Mouse (Mus musculus) C2C12 (cell line): ENCODE measurements around the gene Rsph3a. TPM values are rescaled to one million over a fixed set of nuclear protein-coding genes. Genes with fewer than 3 reads are reported as not detected.
"Not testable (repeated sequence)": the region's sequence is repeated elsewhere in the genome, so short reads cannot be mapped to it uniquely, and the experiment has no call there.

Experiments
- H3K27me3 ChIP-seq: one replicate; pipeline ENCODE4 v1.6.1; 2011; ENCODE audit not compliant: control insufficient read depth, insufficient read depth, insufficient read length
- H3K36me3 ChIP-seq: one replicate; pipeline ENCODE4 v1.6.1; 2011; ENCODE audit not compliant: control insufficient read depth, insufficient read depth
- H3K4me3 ChIP-seq: one replicate; pipeline ENCODE4 v1.5.1; 2011; ENCODE audit warnings: mild to moderate bottlenecking, control low read depth; ENCODE audit not compliant: poor library complexity, insufficient read depth, severe bottlenecking
- H3K79me2 ChIP-seq: one replicate; pipeline ENCODE4 v1.6.1; 2011; ENCODE audit not compliant: control insufficient read depth, insufficient read depth
- H3K79me3 ChIP-seq: one replicate; pipeline ENCODE4 v1.6.1; 2011; ENCODE audit warnings: low read depth, control low read depth
- H3ac ChIP-seq: one replicate; pipeline ENCODE3; 2011; ENCODE audit warnings: low read depth; ENCODE audit not compliant: control insufficient read depth, insufficient read length
- MYOD1 ChIP-seq: IDR thresholded peaks from one replicate; pipeline ENCODE4 v1.6.1; 2011; ENCODE audit warnings: low read depth; ENCODE audit not compliant: control insufficient read depth, insufficient read length
- polyA plus RNA-seq: library from polyadenylated mRNA; unstranded; fragments of >200 nt; fragmentation: generic; extraction: Trizol; gene quantifications from one replicate; pipeline ENCODE4 v1.2.1, GENCODE M21; 2012; ENCODE audit warnings: missing spikeins

Gene Rsph3a
- polyA plus RNA-seq, 1 experiment: 29.2 TPM

DNA sequence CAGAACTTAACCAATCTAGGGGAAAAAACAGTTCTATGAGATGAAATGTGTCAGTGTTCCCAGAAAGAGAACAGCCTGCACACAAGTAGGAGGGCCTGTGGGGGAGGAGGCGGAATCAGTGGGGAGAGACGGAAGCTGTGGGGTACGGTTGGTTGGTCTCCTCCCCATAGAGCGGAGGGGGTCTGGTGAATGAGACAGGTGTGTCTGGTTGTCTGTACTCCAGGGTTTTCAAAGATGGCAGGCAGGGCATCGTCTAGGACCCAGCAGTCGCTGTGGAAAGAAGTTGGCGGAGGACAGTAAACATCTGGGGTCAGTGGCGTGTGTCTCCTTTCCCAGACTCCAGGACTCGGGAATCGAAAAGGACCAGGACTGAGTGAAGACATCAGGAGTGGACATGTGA is 57.8 kb downstream of the Rsph3a start:
- not testable (repeated sequence) for H3K27me3 ChIP-seq, H3K79me2 ChIP-seq, H3K36me3 ChIP-seq, H3K4me3 ChIP-seq, H3ac ChIP-seq, H3K79me3 ChIP-seq

DNA sequence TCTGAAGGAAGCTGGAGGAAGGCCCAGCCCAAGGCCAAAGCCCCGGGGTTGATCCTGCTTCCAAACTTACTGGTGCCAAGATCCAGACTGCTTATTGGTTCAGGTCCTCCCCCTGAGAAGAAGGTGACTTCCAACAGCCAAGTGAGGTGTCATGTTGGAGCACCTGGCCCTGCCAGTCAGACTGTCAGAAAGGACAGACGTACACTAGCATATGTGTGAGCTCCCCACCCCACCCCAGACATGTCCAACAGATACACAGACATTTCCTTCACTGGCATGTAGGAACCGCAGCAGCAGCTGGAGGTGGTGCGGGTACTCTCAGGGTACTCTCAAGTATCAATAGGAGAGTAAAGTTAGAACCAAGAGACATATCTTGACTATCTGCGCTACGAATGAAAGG is 61.4 kb downstream of the Rsph3a start:
- not testable (repeated sequence) for H3K79me2 ChIP-seq, H3K79me3 ChIP-seq
- TF ChIP-seq MYOD1: peak; percentile 50

DNA sequence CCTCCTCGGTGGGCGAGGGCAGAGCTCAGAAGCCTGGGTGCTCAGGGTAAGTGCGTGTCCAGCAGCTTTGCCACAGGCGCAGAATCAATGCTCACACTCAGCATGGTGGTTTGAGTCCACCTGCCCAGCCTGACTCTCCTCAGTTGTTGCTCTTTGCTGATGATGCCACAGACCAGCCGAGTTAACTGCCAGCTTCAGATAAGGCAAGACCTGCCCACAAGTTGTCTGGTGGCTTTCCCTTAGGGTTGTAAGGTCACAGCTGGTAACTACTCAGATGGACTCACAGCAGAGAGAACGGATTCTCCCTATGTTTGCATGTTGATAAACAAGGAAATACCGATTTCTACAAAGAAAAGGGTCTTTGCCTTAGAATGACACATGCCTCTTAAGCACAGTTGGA is 64.2 kb downstream of the Rsph3a start:
- H3K27me3 ChIP-seq, H3K79me3 ChIP-seq, H3ac ChIP-seq, H3K4me3 ChIP-seq, H3K79me2 ChIP-seq, H3K36me3 ChIP-seq: not testable (repeated sequence)

More for the DNA sequence above, 61.4 kb downstream of the Rsph3a start:
- H3K36me3 ChIP-seq, H3K27me3 ChIP-seq, H3K4me3 ChIP-seq, H3ac ChIP-seq: not testable (repeated sequence)

DNA sequence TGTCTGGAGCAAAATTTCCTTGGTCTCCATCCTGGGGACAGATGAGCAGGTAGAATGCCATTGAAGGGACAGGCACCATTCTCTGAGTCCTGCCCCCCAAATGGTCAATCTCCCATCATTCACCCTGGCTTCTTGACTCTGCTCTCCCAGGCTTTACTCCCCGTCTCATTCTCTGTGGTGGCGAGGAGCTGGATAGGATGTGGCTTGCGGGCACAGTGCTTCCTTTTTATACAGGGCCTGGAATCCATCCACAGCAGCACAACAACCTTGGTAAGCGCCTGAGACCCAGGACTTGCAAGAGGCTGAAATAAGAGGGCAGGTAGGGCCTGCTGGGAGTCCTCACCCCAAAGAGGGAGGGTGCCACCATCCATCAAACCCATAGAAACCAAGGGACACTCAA is 68.6 kb downstream of the Rsph3a start:
- not testable (repeated sequence) for H3K79me3 ChIP-seq, H3K27me3 ChIP-seq, H3K79me2 ChIP-seq, H3K4me3 ChIP-seq, H3ac ChIP-seq, H3K36me3 ChIP-seq

GRCm38 (mm10) chr17:8022675-8023074 is 77.3 kb downstream of the Rsph3a start:
- not testable (repeated sequence) for H3K4me3 ChIP-seq, H3K36me3 ChIP-seq, H3K79me2 ChIP-seq, H3K79me3 ChIP-seq, H3K27me3 ChIP-seq, H3ac ChIP-seq

- H3K27me3 ChIP-seq, H3ac ChIP-seq, H3K4me3 ChIP-seq, H3K36me3 ChIP-seq, H3K79me3 ChIP-seq, H3K79me2 ChIP-seq: not testable (repeated sequence)
Observed at GRCm38 (mm10) chr17:8027475-8028168, 82.2 kb downstream of the Rsph3a start.

Other genes starting within 250 kb of the Rsph3a start
- 0.53 TPM for gene Fndc1, start 118.3 kb upstream of the Rsph3a start, polyA plus RNA-seq
- 0.51 TPM for gene Tagap, start 19.6 kb upstream of the Rsph3a start, polyA plus RNA-seq
- gene Gm49673, start 202.2 kb downstream of the Rsph3a start, polyA plus RNA-seq: 0.04 TPM
- 84.9 TPM for gene Rnaset2a, start 202.5 kb downstream of the Rsph3a start, polyA plus RNA-seq
- gene Fgfr1op, start 219.9 kb downstream of the Rsph3a start, polyA plus RNA-seq: 4.9 TPM